Mouse (Mus musculus) CD4-positive, CD25-positive, alpha-beta regulatory T cell (primary cell): ENCODE results near the gene Dhx57. TPM values are rescaled to one million over a fixed set of nuclear protein-coding genes. Genes with fewer than 3 reads are reported as not detected.

Experiments
- polyA plus RNA-seq: library from polyadenylated mRNA; unstranded; fragments of 100-300 nt; shearing (Covaris generic); gene quantifications from one replicate; pipeline ENCODE4 v1.2.1, GENCODE M21; 2017

The Dhx57 gene
- 27.1 TPM for polyA plus RNA-seq

GRCm38 (mm10) chr17:80290074-80290657 is at the start of gene Dhx57, which contains the start of gene Morn2:
Dhx57 (minus strand) TSS chr17:80290476.
Morn2 (plus strand) TSS chr17:80290203.

DNA sequence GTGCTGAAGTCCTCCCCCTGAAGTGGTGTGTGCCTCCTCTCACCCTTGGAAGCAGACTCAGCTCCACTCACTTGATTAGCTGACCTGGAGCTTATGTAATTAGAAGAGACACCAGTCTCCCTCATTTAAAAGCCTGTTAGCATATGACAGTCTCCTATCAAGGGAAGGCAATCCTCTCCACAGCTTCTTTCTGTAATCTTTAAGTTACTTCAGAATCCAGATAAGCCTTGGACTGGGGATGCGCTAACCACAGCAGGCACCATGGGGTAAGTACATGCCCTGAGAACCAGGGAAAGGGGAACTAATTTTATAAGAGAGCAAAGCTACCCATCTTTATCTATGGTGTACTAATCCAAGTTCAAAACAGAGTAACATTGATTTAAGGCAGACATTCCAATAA is 17.0 kb upstream of the Dhx57 start, which contains the start of gene Arhgef33:
TSS of gene Arhgef33 (plus strand) at position 157 of the 400 bp plus-strand sequence.

GRCm38 (mm10) chr17:80224326-80225116 is 65.8 kb downstream of the Dhx57 start, which contains the start of gene Gemin6:
Gemin6 (plus strand) TSS chr17:80224441.

DNA sequence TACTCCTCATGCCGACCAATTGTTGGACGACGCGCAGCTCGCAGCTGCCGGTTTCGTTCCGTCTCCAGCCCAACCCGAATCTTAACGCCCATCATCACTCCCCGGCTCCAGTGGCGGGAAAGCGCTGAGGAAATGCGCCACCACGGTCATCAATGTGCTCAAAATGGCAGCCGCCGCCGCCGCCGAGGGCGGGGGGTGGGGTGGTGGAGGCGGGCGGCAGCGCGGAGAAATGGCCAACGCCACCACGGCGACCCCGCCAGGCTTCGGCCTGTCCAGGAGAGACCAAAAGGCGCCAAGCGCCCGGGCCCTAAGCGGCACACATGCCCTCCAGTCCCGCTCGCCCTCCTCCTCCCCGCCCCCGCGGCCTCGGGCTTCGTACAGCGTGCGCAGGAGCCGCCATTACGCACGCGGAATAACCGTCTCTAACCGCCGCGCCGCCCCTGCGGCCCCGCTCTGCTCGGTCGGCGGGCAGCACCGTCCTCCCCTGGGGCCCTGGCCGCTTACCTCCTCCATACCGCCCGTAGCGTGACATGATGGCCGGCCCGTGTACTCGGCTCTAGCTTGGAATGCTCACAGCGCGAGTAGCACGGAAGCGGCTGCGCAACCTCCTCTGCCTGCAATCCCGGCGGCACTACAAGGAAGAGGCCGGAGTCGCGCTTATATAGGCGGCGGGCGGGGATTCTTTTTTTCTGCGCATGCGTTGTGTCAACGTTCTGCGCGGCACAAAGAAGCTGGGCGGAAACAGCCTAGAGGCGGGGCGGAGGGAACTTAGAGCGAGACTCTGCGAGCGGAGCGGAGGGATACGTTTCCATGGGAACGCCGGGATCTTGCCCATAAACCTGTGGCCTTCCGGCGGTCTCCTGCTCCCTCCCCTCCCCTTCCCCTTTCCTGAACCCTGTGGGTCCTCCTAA is 83.3 kb downstream of the Dhx57 start, which contains the start of the genes Srsf7 and Ttc39d:
TSS of gene Srsf7 (minus strand) at position 637 of the 911 bp plus-strand sequence.
TSS of gene Ttc39d (plus strand) at position 790 of the 911 bp plus-strand sequence.

Other genes starting within 250 kb of the Dhx57 start
- 99.6 TPM for gene Hnrnpll, start 228.1 kb downstream of the Dhx57 start, polyA plus RNA-seq
- 41.3 TPM for gene Galm, start 163.0 kb downstream of the Dhx57 start, polyA plus RNA-seq
- gene Srsf7, start 83.2 kb downstream of the Dhx57 start, polyA plus RNA-seq: 465 TPM
- 0.10 TPM for gene Ttc39d, start 83.0 kb downstream of the Dhx57 start, polyA plus RNA-seq
- gene Gemin6, start 66.0 kb downstream of the Dhx57 start, polyA plus RNA-seq: 11.5 TPM
- gene Morn2, start 273 bp downstream of the Dhx57 start, polyA plus RNA-seq: 2.5 TPM
- 3.2 TPM for gene Arhgef33, start 16.9 kb upstream of the Dhx57 start, polyA plus RNA-seq
- gene Gm10190, start 83.1 kb upstream of the Dhx57 start, polyA plus RNA-seq: not detected
- gene Sos1, start 190.0 kb upstream of the Dhx57 start, polyA plus RNA-seq: 13.8 TPM